Mouse (Mus musculus) cerebellum, adult 2 months (tissue): ENCODE measurements around the gene Ryk. TPM values are rescaled to one million over a fixed set of nuclear protein-coding genes. Genes with fewer than 3 reads are reported as not detected.

ENCODE experiments used
- DNase-seq, 2 experiments: peaks; one replicate each; pipeline ENCODE4 v3.0.0; 2021
- H3K27ac ChIP-seq: fragments of 200-500 bp; 2 replicates; pipeline ENCODE4 v1.5.1; 2012; ENCODE audit warnings: low read length, control low read depth, inconsistent platforms; ENCODE audit not compliant: insufficient read depth
- H3K27me3 ChIP-seq: fragments of 200-500 bp; 2 replicates; pipeline ENCODE4 v1.6.1; 2012; ENCODE audit warnings: inconsistent platforms, mild to moderate bottlenecking, low read length, moderate library complexity; ENCODE audit not compliant: control insufficient read depth, insufficient read depth
- H3K4me1 ChIP-seq: fragments of 200-500 bp; 2 replicates; pipeline ENCODE4 v1.6.1; 2011; ENCODE audit warnings: low read length; ENCODE audit not compliant: control insufficient read depth, insufficient read depth
- H3K4me3 ChIP-seq: fragments of 200-500 bp; replicated peaks from 2 replicates; pipeline ENCODE3; 2011; ENCODE audit warnings: mild to moderate bottlenecking, low read depth, low read length, control low read depth; ENCODE audit not compliant: insufficient read depth
- CTCF ChIP-seq: fragments of 200-500 bp; IDR thresholded peaks from 2 replicates; pipeline ENCODE4 v1.5.1; 2011; ENCODE audit warnings: low read depth, mild to moderate bottlenecking, control low read depth, low read length, moderate library complexity, borderline replicate concordance; ENCODE audit not compliant: insufficient read depth
- POLR2A ChIP-seq: fragments of 200-500 bp; IDR thresholded peaks from 2 replicates; pipeline ENCODE4 v1.6.1; 2011; ENCODE audit warnings: low read length, control low read depth, borderline replicate concordance; ENCODE audit not compliant: insufficient read depth
- WGBS: fragments of 180-500 bp; shearing (Covaris S2); methylation state at CpG from one replicate; pipeline ENCODE4 v1.1.7; 2018; 5-methylcytosine and 5-hydroxymethylcytosine counted together
- polyA plus RNA-seq: library from polyadenylated mRNA; depleted of rRNA; stranded (reverse); fragments of >200 nt; gene quantifications from 2 replicates; pipeline ENCODE4 v1.2.3, GENCODE M21; 2012

Gene Ryk
- polyA plus RNA-seq, 1 experiment = 37.5 TPM

GRCm38 (mm10) chr9:102924627-102925316 lies 90.1 kb downstream of the Ryk start:
- DNase-seq = no peak
- Histone ChIP-seq H3K27ac (no peak overlapping the region), H3K4me1 (no peaks in the 10 kb centered on the region), H3K27me3 (no peaks in the 10 kb centered on the region; the same call in 1 of the 2 replicates), H3K4me3 (no peak overlapping the region)
- WGBS = 68% methylated on average over 15 of the region's 15 CpGs
- no peak for TF ChIP-seq CTCF
- TF ChIP-seq POLR2A = no peak

- no peak overlapping the region for H3K4me3 ChIP-seq
Measured at GRCm38 (mm10) chr9:102926137-102926536, 91.4 kb downstream of the Ryk start.

GRCm38 (mm10) chr9:102929776-102930175 lies 95.1 kb downstream of the Ryk start:
- no peak overlapping the region for H3K27ac ChIP-seq
- no peaks in the 10 kb centered on the region; the same call in 1 of the 2 replicates for H3K27me3 ChIP-seq
- TF ChIP-seq CTCF = no peak
- no peak for TF ChIP-seq POLR2A
- no peak overlapping the region for H3K4me3 ChIP-seq
- DNase-seq = no peak
- no peaks in the 10 kb centered on the region for H3K4me1 ChIP-seq
- WGBS = 70% methylated on average over 6 of the region's 6 CpGs

More at GRCm38 (mm10) chr9:102926137-102926536, 91.4 kb downstream of the Ryk start:
- Histone ChIP-seq H3K27me3 (no peaks in the 10 kb centered on the region; the same call in 1 of the 2 replicates), H3K4me1 (no peaks in the 10 kb centered on the region), H3K27ac (no peak overlapping the region)
- TF ChIP-seq POLR2A (no peak), CTCF (no peak)
- WGBS = 85% methylated on average over 3 of the region's 3 CpGs
- no peak for DNase-seq

GRCm38 (mm10) chr9:102933925-102934721 lies 99.4 kb downstream of the Ryk start:
- Histone ChIP-seq H3K27ac (no peak overlapping the region), H3K4me3 (peak overlapping the region; percentile 9), H3K27me3 (no peaks in the 10 kb centered on the region), H3K4me1 (no peaks in the 10 kb centered on the region)
- no peak for DNase-seq
- TF ChIP-seq POLR2A (no peak), CTCF (no peak)
- 61% methylated on average over 20 of the region's 20 CpGs for WGBS

DNA sequence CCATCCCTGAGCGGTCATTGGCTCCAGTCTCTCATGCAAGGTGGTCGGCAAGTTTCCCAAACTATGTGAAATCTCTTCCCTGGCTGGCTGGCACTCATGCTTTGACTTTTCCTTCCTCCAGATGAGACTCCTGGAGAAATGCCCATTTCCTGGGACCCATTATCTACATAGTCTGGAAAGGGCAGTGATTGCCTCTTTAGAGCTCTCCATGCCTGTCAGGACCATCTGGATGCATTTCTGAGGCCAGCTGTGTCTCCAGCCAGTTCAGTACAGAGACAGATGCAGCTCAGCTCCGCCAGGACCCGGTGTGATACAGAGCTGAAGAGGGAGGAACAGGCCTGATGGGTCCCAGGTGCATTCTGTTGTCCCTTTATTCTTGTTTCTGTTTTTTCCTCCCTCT lies 107.5 kb downstream of the Ryk start:
- H3K27ac ChIP-seq = no peak overlapping the region
- H3K4me3 ChIP-seq = no peak overlapping the region
- H3K27me3 ChIP-seq = no peaks in the 10 kb centered on the region
- H3K4me1 ChIP-seq = no peaks in the 10 kb centered on the region
- 33% methylated on average over 4 of the region's 4 CpGs for WGBS
- TF ChIP-seq CTCF = no peak
- TF ChIP-seq POLR2A = no peak
- DNase-seq = no peak

- WGBS = 89% methylated on average over 9 of the region's 9 CpGs
- Histone ChIP-seq H3K4me3 (no peak overlapping the region), H3K4me1 (no peaks in the 10 kb centered on the region), H3K27ac (no peak overlapping the region), H3K27me3 (no peaks in the 10 kb centered on the region)
- no peak for TF ChIP-seq POLR2A
- no peak for TF ChIP-seq CTCF
- DNase-seq = no peak
Measured at GRCm38 (mm10) chr9:102944891-102945290, 110.2 kb downstream of the Ryk start.

DNA sequence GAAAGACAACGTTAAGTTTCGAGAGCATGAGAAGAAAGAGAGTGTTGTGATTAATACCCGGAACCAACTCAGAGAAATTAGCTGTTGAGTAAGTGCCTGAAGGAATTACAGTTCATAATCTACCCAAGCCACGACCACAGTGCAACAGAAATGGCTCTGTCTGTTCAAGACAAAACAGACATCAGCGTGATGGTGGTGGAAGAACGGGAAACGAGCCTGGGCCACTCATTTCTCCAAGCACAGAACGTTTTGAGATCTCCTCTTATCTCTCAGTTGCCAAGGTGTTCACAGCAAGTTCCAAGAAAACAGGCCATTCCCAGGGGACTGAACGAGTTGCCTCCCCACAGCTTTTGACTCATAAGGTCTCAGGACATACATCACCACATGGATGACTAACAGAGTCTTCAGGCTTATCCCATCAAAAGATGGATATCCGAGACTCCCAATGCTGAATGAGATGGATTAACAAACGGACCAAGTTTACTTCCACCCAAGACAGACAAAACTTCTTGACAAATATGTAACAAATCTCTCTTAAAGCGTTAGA lies 111.8 kb downstream of the Ryk start:
- no peak for TF ChIP-seq CTCF
- no peak for TF ChIP-seq POLR2A
- WGBS = 83% methylated on average over 12 of the region's 12 CpGs
- no peak overlapping the region for H3K27ac ChIP-seq

DNA sequence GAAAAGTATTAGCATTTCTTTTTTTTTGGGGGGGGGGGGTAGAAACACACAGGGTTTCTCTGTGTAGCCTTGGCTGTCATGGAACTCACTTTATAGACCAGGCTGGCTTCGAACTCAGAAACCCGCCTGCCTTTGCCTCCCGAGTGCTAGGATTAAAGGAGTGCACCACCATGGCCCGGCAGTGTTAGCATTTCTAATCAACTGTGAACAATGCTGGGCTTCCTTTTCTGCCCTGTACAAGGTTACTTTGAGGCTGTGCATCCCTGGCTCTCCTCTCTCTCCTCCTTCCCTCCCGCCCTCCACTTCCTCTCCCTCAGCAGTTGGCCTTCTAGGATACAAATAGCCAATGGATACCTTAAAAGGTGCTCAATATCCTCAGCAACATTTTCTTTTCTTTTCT lies 114.0 kb downstream of the Ryk start:
- Histone ChIP-seq H3K4me1 (no peaks in the 10 kb centered on the region), H3K27ac (no peak overlapping the region), H3K4me3 (no peak overlapping the region), H3K27me3 (no peaks in the 10 kb centered on the region)
- WGBS = 78% methylated on average over 5 of the region's 5 CpGs
- DNase-seq = no peak
- TF ChIP-seq POLR2A (no peak), CTCF (no peak)

More for the DNA sequence above, 111.8 kb downstream of the Ryk start:
- H3K4me3 ChIP-seq = no peak overlapping the region
- H3K4me1 ChIP-seq = no peaks in the 10 kb centered on the region
- no peaks in the 10 kb centered on the region for H3K27me3 ChIP-seq
- no peak for DNase-seq
